Mouse (Mus musculus) testis, adult 2 months (tissue): ENCODE results near the gene Alad. TPM values are rescaled to one million over a fixed set of nuclear protein-coding genes. Genes with fewer than 3 reads are reported as not detected.

ENCODE experiments used
- H3K27ac ChIP-seq: fragments of 200-500 bp; 2 replicates; pipeline ENCODE4 v1.5.1; 2012; ENCODE audit warnings: low read depth, low read length; ENCODE audit not compliant: control insufficient read depth, insufficient read depth
- H3K27me3 ChIP-seq: fragments of 200-500 bp; 2 replicates; pipeline ENCODE4 v1.6.1; 2012; ENCODE audit warnings: mild to moderate bottlenecking, low read length, moderate library complexity; ENCODE audit not compliant: control insufficient read depth, insufficient read depth
- H3K36me3 ChIP-seq: fragments of 200-500 bp; 2 replicates; pipeline ENCODE4 v1.6.1; 2012; ENCODE audit warnings: mild to moderate bottlenecking, low read length; ENCODE audit not compliant: control insufficient read depth, insufficient read depth
- H3K4me1 ChIP-seq: fragments of 200-500 bp; 2 replicates; pipeline ENCODE4 v1.6.1; 2012; ENCODE audit warnings: low read length; ENCODE audit not compliant: control insufficient read depth, insufficient read depth
- H3K4me3 ChIP-seq: fragments of 200-500 bp; 2 replicates; pipeline ENCODE4 v1.5.1; 2012; ENCODE audit warnings: low read depth, mild to moderate bottlenecking, low read length, moderate library complexity, mixed read lengths; ENCODE audit not compliant: control insufficient read depth
- CTCF ChIP-seq: fragments of 200-500 bp; IDR thresholded peaks from 2 replicates; pipeline ENCODE4 v1.5.1; 2012; ENCODE audit warnings: low read depth, mild to moderate bottlenecking, inconsistent platforms, low read length, moderate library complexity; ENCODE audit not compliant: control insufficient read depth, insufficient read depth, insufficient replicate concordance
- POLR2A ChIP-seq: fragments of 200-500 bp; IDR thresholded peaks from 2 replicates; pipeline ENCODE4 v1.6.1; 2012; ENCODE audit warnings: low read depth, mild to moderate bottlenecking, inconsistent platforms, low read length, moderate library complexity; ENCODE audit not compliant: control insufficient read depth
- polyA plus RNA-seq: library from polyadenylated mRNA; depleted of rRNA; stranded (reverse); fragments of >200 nt; gene quantifications from 2 replicates; pipeline ENCODE4 v1.2.3, GENCODE M21; 2012

Gene Alad
- polyA plus RNA-seq, 1 experiment: 57.5 TPM

DNA sequence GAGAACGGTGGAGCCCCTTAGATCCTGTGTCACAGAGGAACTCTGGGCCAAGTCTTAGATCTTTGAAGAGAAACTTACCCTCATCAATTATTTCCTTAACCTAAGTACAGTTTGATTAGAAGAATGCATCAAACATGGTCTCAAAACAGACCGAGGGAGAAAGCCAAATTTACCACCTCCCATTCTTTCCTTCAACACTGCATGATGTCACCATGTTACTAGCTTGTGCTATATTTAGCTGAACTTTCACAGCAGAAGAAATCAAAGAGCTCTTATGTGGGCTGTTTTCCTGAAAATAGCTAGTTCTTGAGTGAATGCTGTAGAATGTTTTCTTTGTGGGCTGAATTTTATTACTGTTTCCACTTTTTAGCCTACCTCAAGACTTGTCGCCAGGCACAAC, 37.7 kb upstream of the Alad start:
- no peak overlapping the region for H3K4me3 ChIP-seq
- H3K36me3 ChIP-seq: no peaks in the 10 kb centered on the region
- H3K27ac ChIP-seq: no peak overlapping the region
- peaks cover 2% of the 10 kb centered on the region for H3K4me1 ChIP-seq
- TF ChIP-seq CTCF (no peak), POLR2A (no peak)
- no peaks in the 10 kb centered on the region for H3K27me3 ChIP-seq

GRCm38 (mm10) chr4:62551966-62552365, 32.2 kb upstream of the Alad start:
- Histone ChIP-seq H3K4me3 (no peak overlapping the region), H3K27ac (no peak overlapping the region), H3K36me3 (no peaks in the 10 kb centered on the region), H3K27me3 (no peaks in the 10 kb centered on the region), H3K4me1 (no peaks in the 10 kb centered on the region)
- no peak for TF ChIP-seq POLR2A

DNA sequence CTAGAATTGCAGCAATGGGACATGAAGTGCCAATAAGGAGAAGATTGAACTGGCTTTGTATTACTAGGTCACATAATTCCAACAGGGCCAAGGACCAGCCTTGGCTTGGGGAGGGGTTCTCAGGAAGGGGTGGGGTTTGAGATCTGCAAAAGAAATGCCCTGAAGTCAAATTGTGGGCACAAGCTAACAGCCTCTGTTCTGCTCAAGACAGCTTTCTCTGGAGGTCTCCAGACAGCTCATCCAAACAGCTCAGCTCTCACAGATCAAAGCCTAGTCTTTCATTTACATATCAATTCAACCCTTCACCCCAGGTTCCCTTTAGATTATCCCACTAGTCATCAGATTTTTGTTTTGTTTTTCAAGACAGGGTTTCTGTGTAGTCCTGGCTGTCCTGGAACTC, 25.1 kb upstream of the Alad start:
- TF ChIP-seq CTCF (no peak), POLR2A (no peak)
- H3K4me1 ChIP-seq: no peaks in the 10 kb centered on the region
- H3K27me3 ChIP-seq: no peaks in the 10 kb centered on the region
- H3K4me3 ChIP-seq: no peak overlapping the region
- H3K27ac ChIP-seq: no peak overlapping the region
- no peaks in the 10 kb centered on the region for H3K36me3 ChIP-seq

DNA sequence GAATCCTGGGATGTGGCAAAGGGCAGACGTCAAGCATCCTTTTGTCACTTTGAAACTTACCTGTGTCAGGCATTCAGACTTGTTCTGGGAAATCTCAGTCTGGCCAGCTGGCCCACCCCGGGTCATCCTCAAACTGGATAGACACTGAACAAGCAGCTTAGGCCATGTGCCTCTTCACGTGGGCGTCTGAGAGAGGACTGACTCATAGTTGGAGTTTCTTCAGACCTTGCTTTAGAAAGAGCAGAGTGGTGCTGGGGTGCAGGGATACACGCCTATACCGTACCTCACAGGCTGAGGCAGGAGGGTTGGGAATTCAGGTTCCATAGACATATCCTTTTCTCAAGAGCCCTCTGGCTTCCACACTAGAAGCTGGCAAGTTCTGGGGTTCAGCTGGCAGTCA, 24.1 kb upstream of the Alad start:
- Histone ChIP-seq H3K27ac (no peak overlapping the region), H3K4me3 (no peak overlapping the region), H3K4me1 (no peaks in the 10 kb centered on the region), H3K36me3 (no peaks in the 10 kb centered on the region), H3K27me3 (no peaks in the 10 kb centered on the region)
- TF ChIP-seq POLR2A (no peak), CTCF (no peak)

DNA sequence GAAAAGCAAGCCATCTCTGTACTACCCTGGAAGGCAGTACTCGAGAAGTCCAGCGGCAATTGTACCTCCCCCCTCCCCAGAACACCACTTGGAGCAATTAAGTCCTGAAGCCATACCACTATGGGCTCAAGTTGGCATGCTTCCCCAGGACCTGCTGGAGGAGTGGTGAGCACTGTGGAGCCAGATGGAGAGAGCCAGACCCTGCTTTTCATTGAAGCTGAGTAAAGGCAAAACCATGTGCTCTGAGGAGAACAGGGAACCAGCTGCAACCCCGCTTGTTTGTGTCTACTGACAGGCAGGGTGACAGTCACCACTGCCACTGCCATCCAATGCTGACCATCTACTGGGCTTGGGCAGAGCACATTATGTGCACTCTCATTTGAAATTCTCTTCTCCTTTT, 22.1 kb upstream of the Alad start:
- H3K4me3 ChIP-seq: no peak overlapping the region
- H3K4me1 ChIP-seq: no peaks in the 10 kb centered on the region
- TF ChIP-seq CTCF: no peak
- TF ChIP-seq POLR2A: no peak
- H3K36me3 ChIP-seq: no peaks in the 10 kb centered on the region
- H3K27me3 ChIP-seq: no peaks in the 10 kb centered on the region
- no peak overlapping the region for H3K27ac ChIP-seq

DNA sequence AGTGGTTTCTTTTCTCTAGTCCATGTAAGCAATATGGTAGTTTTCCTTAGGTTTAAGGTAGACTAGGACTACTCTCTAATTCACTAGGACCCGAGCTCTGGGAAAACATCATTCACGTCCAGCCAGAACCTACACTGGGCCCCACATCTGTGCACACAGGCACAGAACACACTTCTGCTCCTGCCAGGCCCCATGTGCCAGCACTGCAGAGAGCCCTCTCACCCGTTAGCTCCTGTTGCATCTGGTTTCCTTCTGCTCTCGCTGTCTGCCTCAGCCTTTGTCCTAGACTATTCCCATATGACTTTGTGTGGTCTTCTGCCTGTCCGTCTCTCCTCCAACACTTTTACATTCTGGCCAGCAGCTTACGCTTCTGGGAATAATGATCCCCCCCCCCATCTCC, 14.0 kb upstream of the Alad start:
- H3K4me1 ChIP-seq: no peaks in the 10 kb centered on the region
- H3K4me3 ChIP-seq: no peak overlapping the region
- TF ChIP-seq CTCF: no peak
- no peak for TF ChIP-seq POLR2A
- H3K27me3 ChIP-seq: no peaks in the 10 kb centered on the region
- H3K36me3 ChIP-seq: no peaks in the 10 kb centered on the region
- no peak overlapping the region for H3K27ac ChIP-seq

GRCm38 (mm10) chr4:62527655-62528054, 7.9 kb upstream of the Alad start:
- H3K27me3 ChIP-seq: no peaks in the 10 kb centered on the region
- H3K4me3 ChIP-seq: no peak overlapping the region
- no peaks in the 10 kb centered on the region for H3K36me3 ChIP-seq
- no peak overlapping the region for H3K27ac ChIP-seq
- no peak for TF ChIP-seq CTCF
- TF ChIP-seq POLR2A: no peak
- peaks cover 4% of the 10 kb centered on the region for H3K4me1 ChIP-seq

DNA sequence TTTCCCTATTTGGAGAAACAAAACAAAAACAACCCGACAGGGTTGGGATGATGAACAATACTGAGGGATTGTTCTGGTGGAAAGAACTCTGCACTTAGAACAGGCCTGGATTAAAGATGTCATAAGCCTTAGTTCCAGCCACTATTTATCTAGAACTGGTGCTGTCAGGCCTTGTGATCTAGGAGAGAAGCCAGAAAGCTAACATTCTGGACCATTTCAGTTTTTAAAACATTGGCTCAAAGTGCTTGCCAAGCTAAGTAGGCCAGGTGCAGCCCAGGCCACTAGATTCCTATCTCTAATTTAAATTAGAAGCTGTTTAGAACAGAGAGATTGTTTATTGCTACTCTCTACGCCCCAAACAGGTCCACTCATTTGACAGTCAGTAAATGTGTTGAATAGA, 6.5 kb upstream of the Alad start:
- no peaks in the 10 kb centered on the region for H3K27me3 ChIP-seq
- H3K36me3 ChIP-seq: no peaks in the 10 kb centered on the region
- H3K27ac ChIP-seq: no peak overlapping the region
- peaks cover 4% of the 10 kb centered on the region for H3K4me1 ChIP-seq
- peak overlapping the region; percentile 30; the same call in 1 of the 2 replicates for H3K4me3 ChIP-seq
- TF ChIP-seq POLR2A (no peak), CTCF (no peak)

DNA sequence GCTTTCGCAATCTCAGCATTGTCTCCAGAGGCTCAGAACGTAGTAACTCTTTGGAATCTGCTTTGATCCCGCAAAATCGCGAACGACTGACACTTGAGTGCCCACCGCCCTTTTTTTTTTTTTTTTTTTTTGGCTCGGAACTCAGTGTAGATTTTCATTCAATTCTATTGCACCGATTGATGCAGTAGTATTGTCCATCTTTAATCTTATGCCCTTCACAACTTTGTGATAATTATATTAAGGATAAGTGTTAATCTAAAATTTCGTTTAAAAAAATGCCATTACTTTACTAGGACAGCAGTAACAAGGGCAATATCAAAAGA, 5.7 kb upstream of the Alad start:
- Histone ChIP-seq H3K4me3 (peak overlapping the region; percentile 98), H3K36me3 (no peaks in the 10 kb centered on the region), H3K27ac (peak overlapping the region; percentile 30; the same call in 1 of the 2 replicates), H3K27me3 (no peaks in the 10 kb centered on the region), H3K4me1 (peaks cover 4% of the 10 kb centered on the region)
- TF ChIP-seq POLR2A: no peak
- TF ChIP-seq CTCF: no peak
